Mouse (Mus musculus): ENCODE measurements around the gene Ercc1.

DNA sequence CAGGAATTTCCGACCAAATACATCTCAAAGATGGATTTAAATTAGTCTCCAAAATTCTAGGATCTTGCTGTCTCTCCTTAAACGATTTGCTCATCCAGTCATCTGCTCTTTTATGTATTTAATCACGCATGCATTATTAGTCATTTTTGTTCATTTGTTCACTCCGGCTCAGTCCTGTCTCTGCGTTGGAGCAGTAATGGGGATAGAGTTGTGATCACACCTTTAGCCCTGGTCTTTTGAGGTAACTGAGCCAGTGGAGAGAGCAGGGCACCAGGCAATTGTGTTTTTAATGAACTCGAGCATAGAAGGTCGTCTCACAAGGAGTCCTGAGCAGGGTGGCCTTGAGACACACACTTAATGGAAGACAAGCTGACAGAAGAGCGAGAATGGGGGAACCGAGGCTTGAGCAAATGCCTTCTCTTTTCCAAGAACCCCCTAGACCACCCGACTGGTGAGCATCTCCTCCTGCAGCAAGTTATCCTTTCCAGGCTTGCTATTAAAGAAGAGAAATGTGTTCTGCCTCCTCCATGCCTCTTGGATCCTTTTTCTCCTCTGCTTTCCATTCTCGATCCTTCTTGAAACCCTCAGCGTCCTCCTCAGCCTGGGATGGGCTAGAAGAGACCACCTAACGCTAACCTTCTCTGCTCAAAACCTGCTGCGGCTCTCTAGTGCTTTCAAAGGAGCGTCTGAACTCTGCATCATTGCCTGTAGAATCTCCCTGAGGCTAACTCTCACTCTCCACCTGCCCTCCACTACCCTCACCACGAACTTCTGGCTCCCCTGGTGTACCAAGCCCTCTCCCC, 42.9 kb upstream of the Ercc1 start:
- no peak for TF ChIP-seq POLR2A (IDR thresholded peaks at IDR 0.05; ENCODE audit: extremely low read depth, insufficient read depth, low read length)
- TF ChIP-seq CTCF (IDR thresholded peaks at IDR 0.05; ENCODE audit: low read depth, low read length): no peak
